Mouse (Mus musculus) forebrain, embryonic 13.5 days (tissue): ENCODE data around the gene Kcnmb4. TPM values are rescaled to one million over a fixed set of nuclear protein-coding genes. Genes with fewer than 3 reads are reported as not detected.

Experiments used
- ATAC-seq: fragments of 200-750 bp; cut with Nextera tagmentation; 2 replicates; pipeline ENCODE4 v1.8.0; 2017
- H3K27ac ChIP-seq: fragments of 300-500 bp; sonication (generic); 2 replicates; pipeline ENCODE4 v1.5.1; 2015; ENCODE audit warnings: inconsistent platforms, mild to moderate bottlenecking, moderate library complexity
- H3K27me3 ChIP-seq: fragments of 300-500 bp; sonication (generic); 2 replicates; pipeline ENCODE4 v1.6.1; 2015; ENCODE audit warnings: mild to moderate bottlenecking, inconsistent platforms
- H3K36me3 ChIP-seq: fragments of 300-500 bp; sonication (generic); 2 replicates; pipeline ENCODE4 v1.6.1; 2015; ENCODE audit warnings: mild to moderate bottlenecking, inconsistent platforms; ENCODE audit not compliant: poor library complexity, severe bottlenecking
- H3K4me1 ChIP-seq: fragments of 300-500 bp; sonication (generic); 2 replicates; pipeline ENCODE4 v1.6.1; 2015; ENCODE audit warnings: inconsistent platforms
- H3K4me2 ChIP-seq: fragments of 300-500 bp; sonication (generic); 2 replicates; pipeline ENCODE4 v1.6.1; 2015; ENCODE audit warnings: inconsistent platforms, mild to moderate bottlenecking, moderate library complexity
- H3K4me3 ChIP-seq: fragments of 300-500 bp; sonication (generic); 2 replicates; pipeline ENCODE4 v1.5.1; 2015; ENCODE audit warnings: mild to moderate bottlenecking, inconsistent platforms
- H3K9ac ChIP-seq: fragments of 300-500 bp; sonication (generic); 2 replicates; pipeline ENCODE4 v1.6.1; 2015; ENCODE audit warnings: mild to moderate bottlenecking, inconsistent platforms
- H3K9me3 ChIP-seq: fragments of 300-500 bp; sonication (generic); replicated peaks from 2 replicates; pipeline ENCODE4 v1.6.1; 2016; ENCODE audit warnings: inconsistent platforms
- WGBS: fragments of 180-500 bp; shearing (Covaris S2); methylation state at CpG from one replicate; pipeline ENCODE4 v1.1.7; 2015; 5-methylcytosine and 5-hydroxymethylcytosine counted together
- polyA plus RNA-seq: library from polyadenylated mRNA; unstranded; fragments of >200 nt; fragmentation: Nextera tagmentation; extraction: Ambion mirVana; gene quantifications from 2 replicates; pipeline ENCODE4 v1.2.1, GENCODE M21; 2015

The Kcnmb4 gene
- polyA plus RNA-seq, 1 experiment from 2014 or later, result 10.9 TPM

GRCm38 (mm10) chr10:116476559-116476958 lies 2.9 kb upstream of the Kcnmb4 start:
- peaks cover 28% of the 10 kb centered on the region for H3K4me1 ChIP-seq
- H3K4me2 ChIP-seq, result no peak overlapping the region
- H3K27me3 ChIP-seq, result 0 out of 2 replicates have a peak, but pooled peaks cover 3% of the 10 kb centered on the region
- peaks cover 5% of the 10 kb centered on the region for H3K36me3 ChIP-seq
- WGBS, result 94% methylated on average over 3 of the region's 3 CpGs
- H3K4me3 ChIP-seq, result no peak overlapping the region
- no peak overlapping the region for H3K9ac ChIP-seq
- H3K9me3 ChIP-seq, result peaks cover 3% of the 10 kb centered on the region
- H3K27ac ChIP-seq, result no peak overlapping the region
- ATAC-seq, result no peak

- Histone ChIP-seq H3K4me1 (peaks cover 28% of the 10 kb centered on the region), H3K4me3 (no peak overlapping the region), H3K4me2 (no peak overlapping the region), H3K27me3 (0 out of 2 replicates have a peak, but pooled peaks cover 3% of the 10 kb centered on the region), H3K27ac (no peak overlapping the region), H3K36me3 (peaks cover 1% of the 10 kb centered on the region), H3K9me3 (peaks cover 3% of the 10 kb centered on the region), H3K9ac (no peak overlapping the region)
- WGBS, result 81% methylated on average over 6 of the region's 6 CpGs
- ATAC-seq, result no peak
Observed at GRCm38 (mm10) chr10:116475725-116476124, 2.0 kb upstream of the Kcnmb4 start.

GRCm38 (mm10) chr10:116473071-116473758 lies 463 bp downstream of the Kcnmb4 start:
- Histone ChIP-seq H3K36me3 (no peaks in the 10 kb centered on the region), H3K4me2 (peak overlapping the region; percentile 90), H3K9me3 (peaks cover 3% of the 10 kb centered on the region), H3K27me3 (0 out of 2 replicates have a peak, but pooled peaks cover 3% of the 10 kb centered on the region), H3K27ac (peak overlapping the region; percentile 85), H3K4me3 (peak overlapping the region; percentile 70), H3K4me1 (peaks cover 33% of the 10 kb centered on the region), H3K9ac (peak overlapping the region; percentile 80)
- WGBS, result under 1% methylated on average over 45 of the region's 78 CpGs
- peak; percentile 78 for ATAC-seq

DNA sequence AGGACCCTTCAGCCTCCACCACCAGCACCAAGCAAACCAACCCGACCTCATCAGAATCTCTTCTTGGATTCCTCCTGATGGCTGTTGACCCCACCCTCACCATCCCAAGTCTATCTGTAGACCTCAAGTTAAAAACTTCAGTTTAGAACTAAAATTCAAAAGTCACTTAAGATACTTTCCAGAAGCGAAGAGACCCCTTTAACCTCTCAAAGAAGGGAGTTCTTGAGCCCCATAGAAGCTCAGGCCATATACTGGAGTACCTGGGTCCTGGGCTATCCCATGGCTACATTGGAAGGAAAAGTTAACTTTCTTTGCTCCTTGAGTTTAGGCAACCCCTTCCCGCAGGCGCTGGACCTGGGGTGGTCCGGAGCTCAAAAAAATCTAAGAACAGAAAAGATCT lies 1.1 kb downstream of the Kcnmb4 start:
- peak; percentile 1; the same call in 1 of the 2 replicates for ATAC-seq
- H3K4me1 ChIP-seq, result peaks cover 33% of the 10 kb centered on the region
- peak overlapping the region; percentile 90 for H3K4me2 ChIP-seq
- H3K9ac ChIP-seq, result peak overlapping the region; percentile 80
- 0 out of 2 replicates have a peak, but pooled peaks cover 3% of the 10 kb centered on the region for H3K27me3 ChIP-seq
- 13% methylated on average over 5 of the region's 5 CpGs for WGBS
- H3K36me3 ChIP-seq, result no peaks in the 10 kb centered on the region
- H3K9me3 ChIP-seq, result peaks cover 3% of the 10 kb centered on the region
- H3K4me3 ChIP-seq, result peak overlapping the region; percentile 70
- no peak overlapping the region for H3K27ac ChIP-seq

- H3K27ac ChIP-seq, result no peak overlapping the region
- no peak overlapping the region for H3K4me2 ChIP-seq
- H3K36me3 ChIP-seq, result no peaks in the 10 kb centered on the region
- H3K27me3 ChIP-seq, result 0 out of 2 replicates have a peak, but pooled peaks cover 3% of the 10 kb centered on the region
- H3K9me3 ChIP-seq, result no peaks in the 10 kb centered on the region
- 86% methylated on average over 11 of the region's 11 CpGs for WGBS
- no peak overlapping the region for H3K4me3 ChIP-seq
- H3K9ac ChIP-seq, result no peak overlapping the region
- no peak for ATAC-seq
- H3K4me1 ChIP-seq, result peaks cover 33% of the 10 kb centered on the region
Observed at GRCm38 (mm10) chr10:116470306-116470925, 3.3 kb downstream of the Kcnmb4 start.

- Histone ChIP-seq H3K4me3 (no peak overlapping the region), H3K4me1 (peaks cover 20% of the 10 kb centered on the region), H3K4me2 (no peak overlapping the region), H3K27ac (no peak overlapping the region), H3K36me3 (no peaks in the 10 kb centered on the region), H3K9ac (no peak overlapping the region), H3K9me3 (peaks cover 3% of the 10 kb centered on the region), H3K27me3 (0 out of 2 replicates have a peak, but pooled peaks cover 3% of the 10 kb centered on the region)
- ATAC-seq, result no peak
- 86% methylated on average over 5 of the region's 5 CpGs for WGBS
Observed at GRCm38 (mm10) chr10:116468094-116468493, 5.6 kb downstream of the Kcnmb4 start.

DNA sequence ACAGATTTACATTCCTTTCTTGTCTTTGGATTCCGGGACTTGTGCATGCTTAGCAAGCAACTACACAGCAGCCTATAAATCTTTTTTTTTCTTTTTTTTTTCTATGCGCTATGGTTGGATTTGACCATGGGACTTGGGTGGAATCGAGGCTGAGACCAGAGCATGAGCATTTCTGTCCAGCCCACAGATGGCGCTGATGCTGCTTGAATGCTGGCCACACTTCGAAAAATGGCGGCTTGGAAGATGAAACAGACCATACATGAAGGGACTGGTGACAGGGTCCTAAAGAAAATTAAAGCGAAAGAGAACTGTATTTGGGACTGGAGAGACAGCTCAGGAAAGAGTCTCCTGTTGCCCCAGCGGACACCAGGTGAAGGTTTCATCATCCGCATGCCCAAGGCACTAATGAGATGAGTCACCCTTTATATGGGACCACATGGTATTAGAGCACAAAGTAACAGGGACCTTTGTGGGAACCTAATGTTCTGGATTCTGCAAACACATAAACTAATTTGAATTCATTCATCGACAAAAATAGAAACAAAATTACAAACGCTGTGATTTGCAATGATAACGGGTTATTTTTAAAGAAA lies 9.8 kb downstream of the Kcnmb4 start:
- ATAC-seq, result no peak
- H3K9me3 ChIP-seq, result peaks cover 3% of the 10 kb centered on the region
- H3K4me1 ChIP-seq, result no peaks in the 10 kb centered on the region
- no peak overlapping the region for H3K4me3 ChIP-seq
- H3K36me3 ChIP-seq, result no peaks in the 10 kb centered on the region
- H3K27me3 ChIP-seq, result no peaks in the 10 kb centered on the region
- no peak overlapping the region for H3K4me2 ChIP-seq
- H3K27ac ChIP-seq, result no peak overlapping the region
- 93% methylated on average over 12 of the region's 12 CpGs for WGBS
- no peak overlapping the region for H3K9ac ChIP-seq

DNA sequence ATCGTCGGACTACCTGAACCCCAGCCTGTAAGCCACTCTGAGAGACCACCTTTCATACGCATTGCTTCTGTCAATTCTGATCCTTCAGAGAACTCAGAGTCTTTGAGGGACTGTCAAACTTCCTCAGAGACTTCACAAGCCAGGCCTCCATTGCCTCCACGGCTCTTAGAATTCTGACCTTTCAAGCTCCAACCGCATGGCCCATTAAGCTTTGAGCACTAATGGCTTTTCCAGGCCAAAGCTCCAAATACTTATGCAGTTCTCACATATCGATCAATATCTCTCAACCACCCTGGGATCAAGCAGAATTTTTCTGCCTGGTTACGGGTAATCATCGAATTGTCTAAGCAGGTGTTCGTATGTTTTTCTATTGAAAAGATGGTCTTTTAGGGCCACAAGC lies 12.2 kb downstream of the Kcnmb4 start:
- Histone ChIP-seq H3K27ac (no peak overlapping the region), H3K27me3 (no peaks in the 10 kb centered on the region), H3K4me3 (no peak overlapping the region), H3K4me1 (no peaks in the 10 kb centered on the region), H3K4me2 (no peak overlapping the region), H3K9ac (no peak overlapping the region), H3K36me3 (no peaks in the 10 kb centered on the region), H3K9me3 (peaks cover 3% of the 10 kb centered on the region)
- WGBS, result 93% methylated on average over 9 of the region's 9 CpGs
- no peak for ATAC-seq

GRCm38 (mm10) chr10:116458786-116459185 lies 14.9 kb downstream of the Kcnmb4 start:
- Histone ChIP-seq H3K4me3 (no peak overlapping the region), H3K4me1 (no peaks in the 10 kb centered on the region), H3K27me3 (no peaks in the 10 kb centered on the region), H3K9me3 (peaks cover 1% of the 10 kb centered on the region), H3K9ac (no peak overlapping the region), H3K36me3 (no peaks in the 10 kb centered on the region), H3K4me2 (no peak overlapping the region), H3K27ac (no peak overlapping the region)
- WGBS, result 88% methylated on average over 9 of the region's 9 CpGs
- no peak for ATAC-seq

DNA sequence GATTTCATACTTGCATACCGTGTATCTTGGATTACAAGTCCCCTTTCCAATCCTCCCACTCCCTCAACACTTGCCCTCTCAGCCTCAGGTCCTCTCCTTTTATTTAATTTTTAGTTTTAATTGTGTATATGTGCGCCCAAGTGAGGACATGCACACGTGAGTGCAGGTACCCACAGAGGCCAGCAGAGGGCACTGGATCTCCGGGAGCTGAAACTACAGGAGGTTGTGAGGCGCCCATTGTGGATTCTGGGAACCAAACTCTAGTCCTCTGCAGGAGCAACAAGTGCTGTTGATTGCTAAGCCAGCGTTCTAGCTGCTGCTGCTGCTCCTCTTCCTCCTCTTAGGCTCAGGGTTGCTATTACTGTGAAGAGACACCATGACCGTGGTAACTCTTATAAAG lies 20.9 kb downstream of the Kcnmb4 start:
- no peaks in the 10 kb centered on the region for H3K4me1 ChIP-seq
- H3K9ac ChIP-seq, result no peak overlapping the region
- H3K27ac ChIP-seq, result no peak overlapping the region
- H3K4me3 ChIP-seq, result no peak overlapping the region
- H3K4me2 ChIP-seq, result no peak overlapping the region
- no peaks in the 10 kb centered on the region for H3K27me3 ChIP-seq
- ATAC-seq, result no peak
- H3K9me3 ChIP-seq, result no peaks in the 10 kb centered on the region; the same call in 1 of the 2 replicates
- WGBS, result 95% methylated on average over 7 of the region's 7 CpGs
- H3K36me3 ChIP-seq, result 0 out of 2 replicates have a peak, but pooled peaks cover 4% of the 10 kb centered on the region

DNA sequence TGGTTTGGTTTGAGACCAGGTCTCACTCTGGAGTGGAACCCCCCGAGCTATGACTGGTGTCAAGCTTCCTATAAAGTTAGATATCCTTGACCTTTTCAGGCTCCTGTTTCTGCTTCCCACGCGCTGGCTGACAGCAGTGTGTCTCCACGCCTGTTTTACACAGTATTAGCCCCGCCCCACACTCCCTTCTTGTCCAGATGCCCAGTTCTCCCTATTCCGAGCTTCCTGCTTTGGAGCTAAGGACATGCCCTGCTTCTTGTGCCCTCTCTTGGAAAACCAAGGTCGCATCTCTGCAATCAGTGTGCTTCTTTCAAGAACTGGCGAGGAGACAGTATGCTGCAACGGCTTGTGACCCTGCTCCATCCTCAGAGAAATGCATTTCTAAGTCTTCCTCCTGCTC lies 23.1 kb downstream of the Kcnmb4 start:
- Histone ChIP-seq H3K9me3 (no peaks in the 10 kb centered on the region; the same call in 1 of the 2 replicates), H3K9ac (no peak overlapping the region), H3K4me3 (no peak overlapping the region), H3K4me2 (no peak overlapping the region), H3K36me3 (0 out of 2 replicates have a peak, but pooled peaks cover 4% of the 10 kb centered on the region), H3K27me3 (no peaks in the 10 kb centered on the region), H3K27ac (no peak overlapping the region), H3K4me1 (no peaks in the 10 kb centered on the region)
- WGBS, result 84% methylated on average over 9 of the region's 9 CpGs
- ATAC-seq, result no peak

DNA sequence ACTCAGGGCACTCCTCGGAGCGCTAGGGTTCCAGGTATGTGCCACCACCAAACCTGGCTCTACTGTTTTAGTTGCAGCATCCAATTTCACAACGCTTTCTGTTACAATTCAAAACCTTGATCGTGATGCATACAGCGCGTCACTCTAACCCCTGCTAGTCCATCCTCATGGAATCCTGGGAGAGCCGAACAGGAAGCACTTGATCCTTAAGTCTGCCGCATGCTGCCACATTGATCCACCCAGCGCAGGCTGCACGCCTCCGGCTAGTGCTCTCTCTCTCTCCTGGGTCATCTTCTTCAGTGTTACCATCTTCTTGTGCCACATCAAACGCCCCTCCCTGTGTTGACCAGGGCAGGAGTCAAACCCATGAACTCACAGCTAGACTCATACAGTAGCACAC lies 25.5 kb downstream of the Kcnmb4 start:
- Histone ChIP-seq H3K36me3 (peaks cover 6% of the 10 kb centered on the region; the same call in 1 of the 2 replicates), H3K9ac (no peak overlapping the region), H3K4me2 (no peak overlapping the region), H3K4me3 (no peak overlapping the region), H3K9me3 (no peaks in the 10 kb centered on the region; the same call in 1 of the 2 replicates), H3K27ac (no peak overlapping the region), H3K4me1 (no peaks in the 10 kb centered on the region), H3K27me3 (no peaks in the 10 kb centered on the region)
- ATAC-seq, result no peak
- 94% methylated on average over 12 of the region's 12 CpGs for WGBS
